Mouse (Mus musculus) c-Kit-negative CD71-positive TER-119-positive erythroid progenitor cells, embryonic 14.5 days (primary cell): ENCODE measurements around the gene Gpr83.

ENCODE experiments used
- DNase-seq: peaks from one replicate; pipeline ENCODE4 v3.0.0-alpha.2; 2013; ENCODE audit warnings: low read depth, low spot score

Gpr83 gene

DNA sequence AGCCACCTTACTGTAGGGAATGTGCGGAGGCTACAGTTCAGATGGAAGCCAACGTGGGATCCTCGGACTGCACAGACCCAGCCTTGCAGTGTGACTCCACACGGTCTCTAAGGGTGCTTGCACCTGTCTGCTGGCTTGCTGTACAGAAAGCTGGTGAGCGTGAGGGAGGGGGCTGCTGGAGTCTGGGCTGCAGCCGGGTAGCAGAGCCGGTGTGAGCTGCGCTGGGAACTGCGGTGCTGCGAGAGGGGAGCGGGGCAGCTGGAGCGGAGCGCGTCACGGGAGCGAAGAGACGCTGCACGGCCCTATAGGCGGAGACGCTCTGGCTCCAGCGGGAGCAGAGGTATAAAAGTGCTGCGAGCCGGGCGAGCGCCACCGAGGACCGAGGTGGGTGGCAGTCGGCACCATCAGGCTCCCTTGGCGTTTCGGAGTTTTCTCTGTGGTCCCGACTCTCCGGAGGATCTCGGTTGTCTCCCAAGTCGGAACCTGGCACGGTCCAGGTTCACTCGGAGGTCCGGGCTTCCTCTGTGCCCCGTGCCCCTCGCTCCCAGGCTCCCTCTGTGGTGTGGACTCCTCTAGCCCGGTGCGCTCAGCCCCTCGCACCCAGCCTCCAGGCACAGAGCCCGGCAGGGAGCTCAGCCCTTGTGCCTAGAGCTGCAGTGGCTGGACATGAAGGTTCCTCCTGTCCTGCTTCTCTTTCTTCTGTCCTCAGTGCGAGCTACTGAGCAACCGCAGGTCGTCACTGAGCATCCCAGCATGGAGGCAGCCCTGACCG, at the start of gene Gpr83:
Gene Gpr83 (plus strand): TSS at position 343 of the 772 bp plus-strand sequence.
- DNase-seq: no peak

DNA sequence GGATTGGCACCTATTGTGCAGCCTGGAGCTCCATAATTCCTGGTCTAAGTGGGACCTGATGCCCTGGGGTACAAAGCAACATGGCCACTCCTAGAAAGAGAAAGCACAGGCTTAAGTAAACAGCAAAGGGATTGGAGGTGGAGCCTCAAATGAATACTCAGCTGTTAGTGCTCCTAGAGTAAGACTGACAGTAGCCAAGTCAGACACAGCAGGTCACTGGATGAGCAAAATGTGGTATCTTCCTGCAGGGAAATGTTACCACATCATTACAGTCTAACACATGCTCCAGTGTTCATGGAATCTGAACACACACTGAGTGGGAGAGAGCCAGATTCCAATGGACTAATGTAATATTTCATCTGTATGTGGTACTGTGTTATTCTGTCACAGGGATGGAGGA, 38.6 kb upstream of the Gpr83 start:
- no peak for DNase-seq

DNA sequence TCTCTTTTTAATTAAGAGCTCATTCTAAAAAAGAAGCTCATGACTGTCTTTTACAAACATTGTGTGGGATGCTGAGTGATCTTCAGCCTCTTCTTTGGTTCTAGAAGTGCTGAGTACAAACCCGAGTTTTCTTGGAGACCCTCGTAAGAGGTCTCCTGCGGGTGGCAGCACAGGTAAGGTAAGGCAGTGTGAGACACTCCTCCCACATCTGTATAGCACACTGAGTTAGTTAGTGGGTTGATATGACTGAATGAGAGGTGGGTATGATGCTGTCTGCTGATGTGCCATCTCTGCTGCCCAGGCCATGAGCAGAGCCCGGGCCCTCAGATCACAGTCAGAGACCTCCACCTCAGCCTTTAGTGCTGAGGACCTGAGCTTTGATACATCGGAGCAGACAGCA, 35.2 kb upstream of the Gpr83 start:
- no peak for DNase-seq

DNA sequence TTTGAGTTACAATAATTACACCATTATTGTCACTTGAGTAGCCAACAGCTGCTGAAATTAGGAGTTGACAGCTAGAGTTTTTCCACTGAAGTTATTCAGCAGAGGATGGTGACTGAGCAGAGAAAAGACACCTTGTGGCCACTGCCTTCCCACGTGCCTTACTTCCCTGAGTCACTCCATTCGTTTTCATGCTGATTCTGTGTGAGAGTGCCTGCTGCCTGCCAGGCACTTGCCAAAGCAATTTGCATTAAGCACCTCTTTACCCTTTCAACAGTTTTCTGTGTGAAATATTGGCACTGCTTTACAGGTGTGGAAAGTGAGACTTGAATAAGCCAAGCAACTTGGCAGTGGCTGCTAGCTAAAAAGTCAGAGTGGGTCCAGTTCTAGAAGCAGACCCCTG, 32.1 kb upstream of the Gpr83 start:
- no peak for DNase-seq

DNA sequence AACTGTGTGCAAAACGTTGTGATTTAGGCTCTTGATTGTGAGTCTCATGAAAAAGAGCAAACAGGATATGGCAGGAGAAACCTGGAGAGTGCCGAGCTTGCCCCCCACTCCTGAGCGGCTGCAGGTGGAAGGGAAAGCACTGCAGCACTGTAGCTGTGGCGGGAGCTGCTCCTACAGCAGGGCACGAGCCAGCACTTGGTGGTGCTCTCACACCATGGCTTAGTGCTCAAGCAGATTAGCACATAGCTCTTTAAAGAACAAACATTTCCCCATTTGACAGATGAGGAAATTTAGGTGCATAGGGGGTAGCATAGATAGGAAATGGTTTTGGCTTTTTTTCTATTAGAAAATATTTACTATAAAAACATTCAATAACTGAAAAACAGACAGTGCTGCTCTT, 28.0 kb upstream of the Gpr83 start:
- no peak for DNase-seq

DNA sequence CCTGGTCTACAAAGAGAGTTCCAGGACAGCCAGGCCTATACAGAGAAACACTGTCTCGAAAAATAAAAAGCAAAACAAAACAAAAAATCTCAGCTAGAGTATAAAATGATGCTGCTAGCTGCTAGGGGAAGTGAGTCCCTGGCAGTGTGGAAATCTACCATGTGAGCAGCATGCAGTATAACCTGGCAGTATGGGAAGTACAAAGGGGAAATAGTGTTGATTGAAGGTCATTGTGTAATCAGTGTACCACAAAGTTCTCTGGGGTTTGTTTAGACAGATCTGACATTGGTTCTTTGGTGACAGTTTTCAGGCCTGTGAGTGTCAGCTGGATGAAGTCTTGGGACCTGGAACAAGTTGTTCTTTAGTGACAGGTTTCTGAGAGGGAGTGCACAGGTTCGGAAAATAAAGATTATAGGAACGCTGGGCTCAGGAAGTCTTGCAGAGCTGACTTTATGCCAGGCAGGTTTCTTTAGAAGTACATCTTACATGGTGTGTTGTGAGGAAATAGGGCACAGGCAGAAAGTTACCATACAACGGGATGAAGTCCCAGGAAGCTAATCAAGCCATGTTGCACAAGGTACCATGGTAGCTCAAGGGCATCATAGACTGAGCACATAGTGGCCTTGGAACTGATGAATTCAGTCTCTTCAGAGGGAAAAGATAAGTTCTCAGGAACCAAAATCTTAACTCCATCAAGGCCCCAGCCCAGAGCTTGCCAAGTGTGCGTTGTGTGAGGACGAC, 24.5 kb upstream of the Gpr83 start:
- DNase-seq: no peak

DNA sequence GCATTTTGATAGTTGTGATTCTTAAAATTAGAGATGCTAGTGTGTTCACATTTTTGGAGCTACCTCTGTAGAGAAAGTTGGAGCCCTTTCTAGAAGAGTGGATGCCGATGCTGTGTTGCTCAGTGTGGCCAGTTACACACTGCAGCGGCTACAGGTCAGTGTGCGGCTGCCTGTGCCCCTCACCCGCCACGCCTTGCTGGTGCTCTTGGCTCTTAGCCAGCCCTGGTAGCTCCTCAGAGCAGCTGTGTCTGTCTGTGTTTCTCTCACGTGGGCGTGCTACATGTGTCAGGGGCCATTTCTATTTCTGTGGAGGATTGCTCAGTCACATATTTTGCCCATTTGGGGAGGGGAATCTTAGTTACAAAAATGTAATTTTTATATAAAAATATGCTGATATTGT, 20.5 kb upstream of the Gpr83 start:
- no peak for DNase-seq

DNA sequence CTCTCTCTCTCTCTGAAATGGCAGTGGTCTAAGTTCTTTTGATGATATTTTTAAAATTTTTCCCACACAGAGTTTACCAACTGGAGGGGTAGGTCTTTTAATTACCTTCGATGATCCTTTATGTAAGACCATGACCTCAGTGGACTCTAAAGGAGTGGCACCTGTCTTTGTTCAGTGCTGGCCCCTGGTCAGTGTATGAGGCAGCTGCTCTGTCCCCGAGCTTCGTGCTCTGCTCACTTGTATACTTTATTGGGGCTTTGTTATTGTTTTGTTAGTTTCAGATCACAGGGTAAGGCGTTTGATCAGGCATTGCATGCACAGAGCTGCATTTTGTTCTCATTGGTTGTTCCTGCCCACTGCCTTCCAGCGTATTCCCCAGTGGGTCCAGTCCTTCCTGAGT, 20.0 kb upstream of the Gpr83 start:
- DNase-seq: no peak

DNA sequence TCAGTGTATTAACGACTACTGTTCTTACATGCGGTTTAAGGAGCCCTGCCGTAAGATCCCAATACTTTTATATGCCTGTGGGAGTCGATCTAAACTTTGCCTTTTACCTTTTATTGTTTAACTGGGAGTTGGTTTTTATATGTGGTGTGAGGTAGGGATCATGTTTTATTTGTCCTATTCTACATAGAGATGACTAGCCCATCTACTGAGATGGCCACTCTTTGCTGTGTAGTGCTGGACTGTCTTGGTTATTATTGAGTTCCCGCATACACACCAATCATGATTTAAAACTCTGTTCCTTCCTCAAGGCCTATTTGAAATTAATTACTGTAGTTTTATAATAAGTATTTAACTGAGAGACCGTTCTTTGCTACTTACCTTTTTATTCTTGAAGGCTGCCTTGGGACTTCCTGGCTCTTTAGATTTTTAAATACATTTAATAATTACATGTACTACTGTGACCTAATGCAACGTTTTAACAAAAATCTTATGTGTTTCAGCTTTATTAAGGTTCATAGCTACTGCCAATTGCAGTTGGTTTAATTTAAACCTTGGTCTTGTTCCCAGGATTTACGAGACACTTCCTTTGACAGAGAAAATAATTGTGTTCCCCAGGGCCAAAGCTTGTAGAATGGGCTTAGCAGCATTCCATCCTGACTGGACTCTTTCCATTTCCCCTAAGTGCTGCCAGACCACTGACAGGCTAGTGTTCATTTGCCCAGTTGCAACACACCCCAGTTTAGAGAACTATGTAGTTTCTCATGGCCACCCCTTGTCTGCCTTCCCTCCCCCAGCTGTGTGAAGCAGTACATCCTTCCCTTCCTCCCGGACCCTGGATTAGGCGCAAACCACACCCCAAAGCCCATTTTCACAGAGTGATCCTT, 17.9 kb upstream of the Gpr83 start:
- no peak for DNase-seq

DNA sequence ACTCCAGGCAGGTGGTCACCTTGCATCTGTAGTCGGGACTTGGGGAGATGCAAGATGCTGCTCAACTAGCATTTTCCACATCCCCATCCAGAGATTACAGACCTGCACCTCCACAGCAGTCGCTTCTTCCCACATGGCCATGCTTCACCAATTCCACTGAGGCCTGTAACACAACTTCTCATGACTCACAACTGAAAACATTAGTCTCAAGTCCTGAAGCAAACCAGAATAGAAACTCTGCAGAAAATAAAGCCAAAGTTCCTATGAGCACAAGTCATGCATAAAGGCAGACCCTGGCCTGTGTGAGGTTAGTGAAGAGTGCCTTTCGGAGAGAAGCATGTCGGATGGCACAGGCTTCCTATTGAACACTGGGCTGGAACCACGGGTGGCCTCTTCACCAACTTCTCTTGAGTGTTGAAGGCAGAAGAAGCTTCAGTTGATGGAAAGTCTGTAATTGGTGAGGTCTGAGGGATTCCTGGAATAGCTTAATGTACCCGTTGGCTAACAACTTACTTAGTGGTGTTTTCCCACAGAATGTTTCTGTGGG, 16.6 kb upstream of the Gpr83 start:
- DNase-seq: no peak

DNA sequence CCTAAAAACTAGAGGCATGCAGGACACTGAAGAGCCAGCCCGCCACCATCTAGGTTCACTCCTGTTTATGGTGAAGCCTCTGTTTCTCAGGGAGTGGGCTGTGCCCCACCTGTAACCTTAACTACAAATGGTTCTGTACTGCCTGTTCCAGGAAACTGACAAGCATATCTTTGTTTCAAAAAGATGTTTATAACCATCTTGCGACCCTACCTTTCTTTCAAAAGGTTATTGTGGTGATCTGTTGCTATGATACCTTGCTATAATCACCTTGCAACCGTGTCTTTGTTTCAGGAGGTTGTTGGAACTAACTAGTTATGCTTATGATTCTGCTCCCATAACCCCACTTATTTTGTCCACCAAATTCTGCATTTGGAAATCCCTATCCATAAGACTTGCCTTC, 16.1 kb upstream of the Gpr83 start:
- no peak for DNase-seq

DNA sequence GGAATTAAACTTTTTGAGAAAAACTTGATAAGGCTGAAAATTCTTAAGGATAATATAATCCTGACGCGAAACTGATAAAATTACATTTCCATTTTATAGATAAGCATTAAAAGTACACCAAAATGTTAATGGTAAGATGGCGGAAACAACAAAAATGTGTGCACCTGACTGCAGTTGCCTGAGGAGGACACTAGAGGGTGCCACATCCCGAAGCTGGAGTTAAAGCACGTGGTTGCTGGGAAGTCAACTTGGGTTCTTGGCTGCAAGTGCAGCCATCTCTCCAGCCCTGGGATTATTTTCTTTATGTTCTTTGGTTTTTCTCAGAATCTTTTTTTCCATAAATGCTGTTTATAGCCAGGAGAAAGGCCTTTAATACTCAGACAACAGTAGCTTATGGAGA, 13.6 kb upstream of the Gpr83 start:
- no peak for DNase-seq

DNA sequence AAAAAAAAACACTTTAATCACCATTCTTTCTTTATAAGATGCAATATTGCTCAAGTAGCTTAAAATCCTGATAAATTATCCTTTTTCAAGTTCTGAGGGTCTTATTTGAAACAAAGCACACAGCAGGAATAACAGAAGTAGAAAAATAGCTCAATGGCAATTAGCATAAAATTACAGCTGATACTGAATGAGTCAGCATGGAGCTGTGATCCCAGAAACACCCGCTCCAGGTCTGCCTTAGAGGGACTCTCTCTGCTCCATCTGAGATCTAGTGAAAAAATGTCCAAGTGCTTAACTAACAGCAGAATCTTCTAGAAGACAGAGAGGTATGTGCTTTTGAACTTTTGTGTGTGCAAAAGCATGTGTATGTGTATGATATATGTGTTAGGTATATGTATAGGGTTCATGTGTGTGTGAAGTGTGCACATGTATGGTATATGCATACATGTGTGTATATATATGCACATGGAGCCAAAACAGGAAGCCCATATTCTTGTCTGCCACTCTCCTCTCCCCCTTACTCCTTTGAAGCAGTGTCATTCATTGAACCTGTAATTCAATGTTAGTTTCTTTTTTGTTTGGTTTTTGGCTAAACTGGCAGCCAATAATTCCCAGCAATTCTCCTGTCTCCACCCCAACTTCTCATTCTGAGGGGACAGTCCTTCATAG, 11.6 kb upstream of the Gpr83 start:
- DNase-seq: no peak

DNA sequence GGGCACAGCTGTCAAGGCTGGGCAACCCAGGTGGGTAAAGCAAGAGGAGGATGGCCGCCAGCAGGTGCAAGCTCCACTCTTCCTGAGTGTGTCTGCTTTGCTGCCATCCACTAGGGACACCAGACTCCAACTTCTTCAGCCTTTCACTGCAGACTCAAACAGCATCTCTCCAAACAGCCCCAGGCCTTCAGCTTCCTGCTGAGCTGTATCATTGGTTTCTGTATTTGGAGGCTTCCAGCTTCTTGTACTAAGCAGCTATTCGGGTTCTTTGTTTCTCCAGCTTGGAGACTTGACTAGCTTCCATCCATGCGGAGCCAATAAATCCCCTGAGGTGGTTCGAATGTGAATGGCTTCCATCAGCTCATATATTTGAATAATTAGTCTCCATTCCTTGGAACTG, 5.4 kb upstream of the Gpr83 start:
- no peak for DNase-seq

DNA sequence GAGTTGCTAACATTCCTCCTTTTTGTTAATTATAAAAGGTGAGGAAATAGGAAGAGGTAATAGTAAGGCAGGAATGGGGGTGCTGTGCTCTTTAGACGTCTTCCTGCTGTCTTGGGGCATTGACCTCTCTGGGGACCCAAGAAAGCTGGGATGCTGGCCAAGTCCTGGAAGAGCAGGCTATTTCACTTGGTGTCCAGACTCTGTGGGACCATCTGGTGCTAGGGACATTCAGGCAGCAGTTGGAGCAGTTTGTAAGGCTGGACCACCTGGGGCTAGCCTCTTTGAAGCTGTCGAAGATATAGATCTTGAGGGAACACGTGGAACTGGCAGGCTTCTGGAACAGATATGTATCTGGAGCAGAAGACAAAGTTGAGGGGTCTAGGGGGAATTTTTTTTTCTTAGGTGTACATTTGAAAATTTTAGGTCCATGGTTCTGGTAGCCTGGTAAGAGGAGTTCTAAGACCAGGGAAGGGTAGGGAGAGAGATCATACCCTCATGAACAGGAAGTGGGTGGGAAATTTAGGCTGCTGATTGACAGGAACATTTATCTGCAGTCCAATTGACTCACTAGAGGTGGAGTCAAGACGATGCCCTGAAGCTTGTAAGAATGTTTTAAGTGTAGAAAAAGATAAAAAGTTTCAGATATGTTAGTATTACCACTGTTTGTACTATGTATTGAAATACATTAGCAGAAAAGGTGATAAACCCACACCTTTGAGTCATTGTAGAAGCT, 2.9 kb upstream of the Gpr83 start:
- DNase-seq: no peak

DNA sequence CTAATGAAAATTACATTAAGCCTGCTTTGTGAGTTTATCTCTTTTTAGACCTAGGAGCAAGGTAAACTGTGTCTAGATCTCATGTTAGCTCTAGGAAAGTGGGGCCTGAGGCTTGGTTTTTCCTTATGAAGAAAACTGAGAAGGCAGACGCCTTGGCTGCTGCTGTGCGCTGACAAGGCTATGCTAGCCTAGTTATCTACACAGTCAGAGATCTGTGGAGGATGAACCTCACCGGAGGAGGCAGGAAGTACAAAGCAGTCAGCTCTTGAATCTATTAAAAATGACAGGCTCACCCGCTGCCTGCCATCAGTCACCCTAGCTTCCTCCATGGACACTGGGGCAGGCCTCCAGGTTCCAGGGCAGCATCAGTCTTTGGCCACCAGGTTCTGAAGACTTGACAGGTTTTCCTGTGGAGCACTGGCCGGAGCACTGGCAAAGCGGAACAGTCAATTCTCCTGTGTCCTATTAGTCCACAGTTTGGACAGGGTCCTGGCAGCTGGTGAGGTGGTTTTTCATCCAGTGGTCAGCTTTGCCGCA, 1.8 kb upstream of the Gpr83 start:
- DNase-seq: no peak

DNA sequence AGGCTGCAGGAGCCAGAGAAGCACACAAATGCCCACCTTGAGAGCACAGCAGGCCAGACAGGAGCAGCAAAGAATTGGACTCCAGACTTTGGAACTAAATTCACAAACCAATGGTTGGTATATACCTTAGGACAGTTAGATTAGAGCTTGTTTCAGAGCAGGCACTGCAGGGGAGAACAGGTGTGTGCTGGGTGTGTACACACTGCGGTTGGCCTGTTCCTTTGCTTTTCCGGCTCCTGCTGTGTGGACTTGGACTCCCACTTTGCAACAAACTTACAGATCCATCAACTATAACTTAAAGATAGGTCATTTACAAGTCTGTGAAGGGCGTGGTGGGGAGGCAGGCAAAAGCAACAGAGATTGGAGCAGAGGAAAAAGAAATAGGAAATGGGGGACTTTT, 1.2 kb upstream of the Gpr83 start:
- DNase-seq: no peak

DNA sequence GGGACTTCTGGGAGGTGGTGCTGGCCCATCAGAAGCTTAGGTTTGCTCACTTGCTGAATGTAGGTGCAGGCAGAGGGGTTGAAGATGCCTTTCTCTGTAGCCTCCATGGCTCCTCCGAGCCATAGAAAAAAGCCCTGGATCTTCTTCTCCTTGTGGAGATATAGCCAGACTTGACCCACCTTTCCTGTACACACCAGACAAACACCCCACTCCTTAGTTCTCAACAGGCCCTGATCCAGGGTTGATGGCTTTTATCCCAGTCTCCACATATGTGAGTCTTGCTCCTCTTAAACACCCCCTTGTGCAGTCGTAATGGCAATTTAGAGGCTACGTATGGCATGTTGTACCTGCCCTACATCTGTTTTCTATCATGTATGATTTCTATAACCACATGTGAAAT, 3.1 kb downstream of the Gpr83 start:
- DNase-seq: no peak

DNA sequence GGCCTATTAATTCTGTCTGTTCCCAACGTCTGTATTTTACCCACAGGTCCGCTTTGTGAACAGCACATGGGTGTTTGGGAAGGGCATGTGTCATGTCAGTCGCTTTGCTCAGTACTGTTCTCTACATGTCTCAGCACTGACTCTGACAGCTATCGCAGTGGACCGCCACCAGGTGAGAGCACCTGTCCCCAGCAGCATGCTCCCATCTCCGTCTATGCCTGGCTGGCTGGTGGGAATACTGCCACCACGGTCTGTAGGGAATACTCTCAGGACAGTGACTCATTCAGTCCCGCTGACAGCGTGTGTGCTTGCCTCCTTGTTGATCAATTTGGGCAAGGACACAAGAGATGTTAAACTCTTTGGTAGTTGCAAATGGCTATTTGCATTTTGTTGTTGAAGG, 4.7 kb downstream of the Gpr83 start:
- no peak for DNase-seq

DNA sequence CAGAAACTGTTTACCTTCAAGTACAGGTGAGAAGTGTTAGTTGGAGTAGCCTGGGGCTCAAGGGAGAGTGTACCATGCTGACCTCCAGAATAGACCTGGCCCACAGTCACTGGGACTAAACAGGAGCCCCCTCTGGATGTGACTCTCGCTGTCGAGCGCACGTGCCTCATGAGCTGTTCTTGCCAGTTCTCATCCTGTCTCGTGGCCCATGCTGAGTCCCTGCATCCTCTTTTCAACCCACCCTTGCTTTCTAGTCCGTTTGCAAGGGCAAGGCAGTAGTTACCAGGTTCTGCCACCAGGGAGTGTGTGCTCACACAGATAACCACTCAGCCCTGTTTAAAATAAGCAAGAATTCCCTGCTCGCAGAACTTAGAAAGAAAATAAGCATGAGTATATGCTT, 6.9 kb downstream of the Gpr83 start:
- DNase-seq: no peak

DNA sequence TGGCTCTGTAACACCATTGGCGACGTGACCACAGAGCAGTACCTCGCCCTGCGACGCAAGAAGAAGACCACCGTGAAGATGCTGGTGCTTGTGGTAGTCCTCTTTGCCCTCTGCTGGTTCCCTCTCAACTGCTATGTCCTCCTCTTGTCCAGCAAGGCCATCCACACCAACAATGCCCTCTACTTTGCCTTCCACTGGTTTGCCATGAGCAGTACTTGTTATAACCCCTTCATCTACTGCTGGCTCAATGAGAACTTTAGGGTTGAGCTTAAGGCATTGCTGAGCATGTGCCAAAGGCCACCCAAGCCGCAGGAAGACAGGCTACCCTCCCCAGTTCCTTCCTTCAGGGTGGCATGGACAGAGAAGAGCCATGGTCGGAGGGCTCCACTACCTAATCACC, 8.3 kb downstream of the Gpr83 start:
- DNase-seq: no peak
